Mouse (Mus musculus) liver, postnatal 0 days (tissue): ENCODE measurements around the gene Ssh3.

Experiments used
- CTCF ChIP-seq: sonication (generic); IDR thresholded peaks from 2 replicates; pipeline ENCODE4 v1.5.1; 2016; ENCODE audit warnings: antibody characterized with exemption, low read depth
- EP300 ChIP-seq: IDR thresholded peaks from 2 replicates; pipeline ENCODE4 v1.6.1; 2016; ENCODE audit warnings: antibody characterized with exemption, low read depth, mild to moderate bottlenecking

DNA sequence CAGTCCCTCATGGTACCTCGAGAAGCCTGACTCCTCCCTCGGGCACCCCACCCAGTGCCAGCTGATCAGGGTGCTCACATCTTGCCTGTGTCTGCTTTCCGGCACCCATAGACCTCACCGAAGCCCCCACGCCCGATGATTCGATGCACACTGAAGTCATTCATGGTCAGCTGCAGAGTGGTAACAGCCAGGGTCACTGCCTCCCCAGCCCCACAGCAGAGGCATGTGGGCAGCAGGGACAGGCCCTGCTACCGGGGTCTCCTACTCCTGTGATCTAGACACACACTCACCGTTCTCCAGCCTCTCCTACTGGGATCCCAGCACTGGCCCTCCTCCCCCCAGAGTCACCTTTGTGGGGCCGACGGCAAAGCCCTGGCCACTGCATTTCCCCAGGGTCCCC lies 22.2 kb upstream of the Ssh3 start:
- TF ChIP-seq CTCF (no peak), EP300 (no peak)
